11 mouse cellular contexts compared by ENCODE assay signal in the genomic region with DNA sequence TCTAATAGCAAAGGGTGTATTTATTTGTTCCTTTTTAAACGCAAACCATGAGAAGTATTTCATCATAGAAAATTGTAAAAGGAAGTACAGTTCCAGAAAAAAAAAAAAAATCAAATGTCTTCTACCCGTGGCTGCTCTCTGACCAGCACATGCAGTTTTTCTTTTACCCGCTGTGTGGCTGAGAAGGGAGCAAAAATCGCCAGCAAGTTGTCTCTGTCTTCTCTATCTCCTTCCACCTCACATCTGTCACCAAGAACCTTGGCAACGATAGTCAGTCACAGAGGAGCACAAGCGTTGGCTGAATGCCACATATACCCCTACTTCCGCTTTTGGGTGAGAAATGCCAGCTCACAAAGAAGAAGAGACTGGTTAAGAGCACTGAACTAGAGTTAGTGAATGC. TPM values are rescaled to one million over a fixed set of nuclear protein-coding genes. Genes with fewer than 3 reads are reported as not detected.
DNase-seq lines count a peak whose midpoint lies in the region; ATAC-seq and TF ChIP-seq lines count a peak whose summit lies in the region.
"Had no signal": no experiment of that assay in that cellular context is flagged by ENCODE, and none has a peak within 500 bp of the region (broad histone marks: within the 10 kb centered on the region; RNA-seq: fewer than 3 reads in every experiment).

No protein-coding gene starts in this region.

- H3K9me3 ChIP-seq in kidney, embryonic 14.5 days (ENCODE audit: control insufficient read depth, low read length) = no peaks in the 10 kb centered on the region

- intact Hi-C loops in gastrocnemius, adult 2 months (cut with DNase I) = no loop called here
- intact Hi-C loops in left cerebral cortex, postnatal 10 days (cut with DNase I) = no loop called here

- H3K4me2 ChIP-seq in kidney, embryonic 14.5 days (replicated peaks; ENCODE audit: low read depth, low read length) = no peak overlapping the region

- no peaks in the 10 kb centered on the region for H3K27me3 ChIP-seq in kidney, embryonic 14.5 days (ENCODE audit: control insufficient read depth, insufficient read depth, low read length)

- whole genome bisulfite sequencing in kidney, embryonic 14.5 days = 68% methylated on average over 7 of the region's 7 CpGs

- no peak for TF ChIP-seq CTCF in gastrocnemius, adult 2 months (IDR thresholded peaks at IDR 0.05)

- no peaks in the 10 kb centered on the region for H3K36me3 ChIP-seq in kidney, embryonic 14.5 days (ENCODE audit: control insufficient read depth, insufficient read depth, low read length)

- DNase-seq in gastrocnemius, adult 2 months = no peak
- no peak for DNase-seq in gastrocnemius, postnatal 10 days
- peak; percentile 46 for DNase-seq in CD4-positive helper T cell, adult 2 months (ENCODE audit: low read depth, low spot score)
- peak; percentile 21 to 39 for DNase-seq in natural killer cell, adult 2 months (ENCODE audit: low spot score in 2 of 2)
- no peak for DNase-seq in urinary bladder, postnatal 14 days (ENCODE audit: low spot score)
- DNase-seq in left cerebral cortex, postnatal 10 days (ENCODE audit: extremely low spot score in 1 of 2, low spot score in 2 of 2) = no peak
- DNase-seq: right cerebral cortex, adult 18-20 months had no signal

- H3K4me1 ChIP-seq in kidney, embryonic 14.5 days (ENCODE audit: control insufficient read depth, insufficient read depth, low read length) = no peaks in the 10 kb centered on the region

- H3K27ac ChIP-seq in gastrocnemius, adult 2 months = peak overlapping the region; percentile 16; the same call in 1 of the 2 replicates
- no peak overlapping the region for H3K27ac ChIP-seq in kidney, embryonic 14.5 days (ENCODE audit: low read depth, low read length)
- H3K27ac ChIP-seq: heart, adult 2 months had no signal

- no peak overlapping the region for H3K9ac ChIP-seq in kidney, embryonic 14.5 days (ENCODE audit: low read depth, low read length)

- ATAC-seq in hematopoietic stem cell, adult 5-6 weeks (replicated peaks in 1 of 2; ENCODE audit: insufficient read depth in 1 of 2, low FRiP score in 2 of 2, low TSS enrichment in 1 of 2, low read depth in 1 of 2, poor library complexity in 2 of 2, severe bottlenecking in 2 of 2) = peak; percentile 94 to 96
- ATAC-seq in kidney, embryonic 14.5 days (ENCODE audit: low FRiP score, low TSS enrichment) = no peak

- H3K4me3 ChIP-seq in gastrocnemius, adult 2 months = no peak overlapping the region
- no peak overlapping the region for H3K4me3 ChIP-seq in kidney, embryonic 14.5 days (ENCODE audit: low read length)
- H3K4me3 ChIP-seq: heart, adult 2 months had no signal

RNA-seq across cellular contexts. Expression of gene Myoc, which starts 13.7 kb away (rescaled TPM):
- 10 to 100 TPM; 37.8 to 63.6 TPM for total RNA-seq in gastrocnemius, adult 2 months (2021)
- total RNA-seq in gastrocnemius, postnatal 10 days (2021) = 10 to 100 TPM; 15.2 to 16.8 TPM
- total RNA-seq in hematopoietic stem cell, adult 5-6 weeks (2017) = not detected in 2 replicates
- polyA plus RNA-seq in kidney, embryonic 14.5 days (2014; fragmentation: Nextera tagmentation; extraction: Ambion mirVana) = not detected in 2 replicates
- 1 to 10 TPM; 4.2 to 4.5 TPM for total RNA-seq in left cerebral cortex, postnatal 10 days (2021)

RNA-seq across cellular contexts. Expression of gene Myocos, which starts 32.8 kb away (rescaled TPM):
- not detected for total RNA-seq in gastrocnemius, adult 2 months (2021)
- not detected for total RNA-seq in gastrocnemius, postnatal 10 days (2021)
- total RNA-seq in hematopoietic stem cell, adult 5-6 weeks (2017) = not detected in 2 replicates
- not detected in 2 replicates for polyA plus RNA-seq in kidney, embryonic 14.5 days (2014; fragmentation: Nextera tagmentation; extraction: Ambion mirVana)
- total RNA-seq in left cerebral cortex, postnatal 10 days (2021) = not detected
- total RNA-seq: heart, adult 2 months; layer of hippocampus, postnatal 25 days had no signal
- polyA plus RNA-seq: heart, adult 2 months had no signal

RNA-seq across cellular contexts. Expression of gene Vamp4, which starts 54.9 kb away (rescaled TPM):
- 10 to 100 TPM; 18.3 to 21.1 TPM for total RNA-seq in gastrocnemius, adult 2 months (2021)
- total RNA-seq in gastrocnemius, postnatal 10 days (2021) = 10 to 100 TPM; 18.5 to 22.3 TPM
- total RNA-seq in hematopoietic stem cell, adult 5-6 weeks (2017) = 24.1 and 24.7 TPM in 2 replicates
- 53.6 and 55.5 TPM in 2 replicates for polyA plus RNA-seq in kidney, embryonic 14.5 days (2014; fragmentation: Nextera tagmentation; extraction: Ambion mirVana)
- total RNA-seq in left cerebral cortex, postnatal 10 days (2021) = 10 to 100 TPM; 79.5 to 81.2 TPM

Comparison
In these comparisons a context has a peak if more than half of its experiments do, and no peak if none do; other contexts are left out.
1. DNase-seq: peak in CD4-positive helper T cell, adult 2 months (single experiment) and natural killer cell, adult 2 months (2 of 2); none in gastrocnemius, adult 2 months (single experiment), gastrocnemius, postnatal 10 days (single experiment), urinary bladder, postnatal 14 days (single experiment) and left cerebral cortex, postnatal 10 days (0 of 2).